Mouse (Mus musculus) A20 (cell line): ENCODE results near the gene Trp73.

Experiments used
- DNase-seq: peaks from one replicate; pipeline ENCODE4 v3.0.0-alpha.2; 2011; ENCODE audit warnings: low read depth, low spot score

Trp73 gene

DNA sequence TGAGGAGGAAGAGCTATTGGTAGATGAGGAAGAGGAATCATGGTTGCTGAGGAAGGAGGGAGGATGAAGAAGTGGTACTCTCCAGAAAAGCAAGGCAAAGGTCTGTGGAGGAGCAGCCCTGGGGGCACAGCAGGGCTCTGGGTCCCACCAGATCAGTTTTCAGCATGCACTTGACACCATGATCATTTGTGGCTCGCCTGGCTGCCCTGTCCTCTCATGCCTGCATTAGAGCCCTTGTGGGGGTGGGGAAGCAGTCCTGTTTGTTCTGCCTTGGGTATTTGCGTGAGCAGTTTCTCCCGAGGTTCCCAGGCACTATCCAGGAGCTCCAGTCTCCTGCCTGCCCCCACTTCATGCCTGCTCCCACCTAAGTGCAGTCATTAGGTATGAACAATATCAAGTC, 102.9 kb downstream of the Trp73 start:
- no peak for DNase-seq

DNA sequence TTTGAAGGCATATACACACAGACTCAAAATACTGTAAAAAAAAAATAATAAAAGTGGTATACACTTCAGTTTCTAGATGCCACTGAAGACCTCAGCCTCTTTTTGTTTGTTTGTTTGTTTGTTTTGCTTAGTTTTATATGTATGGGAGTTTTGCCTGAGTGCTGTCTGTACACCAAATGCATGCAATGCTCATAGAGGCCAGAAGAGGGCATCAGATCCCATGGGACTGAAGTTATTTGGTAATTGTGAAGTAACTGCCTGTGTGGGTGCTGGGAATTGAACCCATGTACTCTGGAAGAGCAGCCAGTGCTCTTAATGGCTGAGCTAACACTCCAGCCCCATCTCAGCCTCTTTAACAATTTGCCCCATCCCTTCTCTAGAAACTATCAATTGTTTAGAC, 111.4 kb downstream of the Trp73 start:
- peak; percentile 45 for DNase-seq

DNA sequence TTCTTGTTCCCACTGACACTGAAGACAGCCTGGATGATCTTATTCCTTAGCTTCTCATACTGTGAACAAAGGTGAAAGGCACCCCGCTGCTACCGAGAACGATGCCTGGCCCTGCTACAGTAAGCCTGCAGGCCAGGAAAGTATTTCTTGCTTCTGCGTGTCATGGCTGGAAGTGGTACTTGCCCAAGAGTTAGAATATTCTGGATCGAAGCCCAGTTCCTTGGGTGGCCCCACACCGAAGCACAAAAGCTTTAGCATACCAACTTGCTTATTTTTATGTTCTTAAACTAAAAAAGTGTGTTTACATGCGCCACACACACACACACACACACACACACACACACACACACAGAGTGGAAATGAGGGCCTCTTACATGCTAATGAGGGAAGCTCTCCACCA, 111.9 kb downstream of the Trp73 start:
- no peak for DNase-seq

DNA sequence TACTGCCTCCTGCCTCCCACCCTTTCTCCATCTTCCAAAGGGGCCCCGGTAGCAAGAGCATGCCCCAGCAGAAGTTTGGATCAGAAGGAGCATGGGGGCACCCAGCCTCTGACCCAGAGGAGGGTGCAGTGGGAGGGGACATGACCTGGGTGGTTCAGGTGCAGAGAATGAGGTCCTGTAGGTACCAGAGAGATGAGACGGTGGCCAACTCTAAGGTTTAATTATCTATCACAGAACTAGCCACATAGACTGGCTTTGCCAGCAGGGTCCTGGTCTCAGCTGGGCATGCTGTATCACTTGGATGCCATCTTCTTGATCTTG, 113.6 kb downstream of the Trp73 start:
- no peak for DNase-seq

DNA sequence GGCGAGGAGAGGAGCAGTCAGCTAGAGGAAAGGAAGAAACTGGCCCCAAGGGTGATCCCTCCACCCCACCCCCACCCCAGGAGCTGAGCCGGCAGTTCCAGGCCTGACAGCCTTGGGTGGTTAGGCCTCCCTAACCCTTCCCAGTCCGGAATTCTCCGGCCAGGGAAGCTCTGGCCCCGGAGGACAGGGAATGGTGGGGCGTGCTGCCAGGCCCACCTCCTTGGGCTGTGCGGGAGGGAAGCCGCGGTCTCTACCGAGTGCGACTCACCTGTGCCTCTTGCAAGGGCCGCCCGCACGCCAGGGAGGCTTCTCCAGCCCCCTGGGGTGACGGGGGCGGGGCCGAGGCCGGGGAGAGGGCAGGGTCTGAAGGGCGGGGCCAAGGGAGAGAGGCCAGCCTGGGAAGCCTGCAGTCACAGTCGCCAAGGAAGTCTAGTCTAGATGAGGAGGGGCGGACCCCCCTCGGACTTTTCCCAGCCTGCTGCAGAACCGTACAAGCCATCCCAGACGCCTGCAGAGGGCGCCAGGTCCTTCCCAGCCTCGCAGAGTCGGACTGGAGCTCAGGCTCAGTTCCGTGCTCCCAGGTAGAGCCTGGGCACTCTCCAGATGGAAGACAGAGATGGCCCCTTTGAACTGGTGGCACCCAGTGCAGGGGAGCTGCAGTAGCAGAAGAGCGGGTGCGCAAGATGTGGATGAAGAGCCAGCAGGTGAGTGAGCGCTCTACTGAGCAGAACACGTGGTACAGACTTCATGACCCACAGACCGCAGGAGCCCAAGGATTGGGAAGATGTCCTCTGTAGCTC, 114.2 kb downstream of the Trp73 start, which contains the start of gene Smim1:
Gene Smim1 (minus strand): TSS at position 590 of the 800 bp plus-strand sequence.
- no peak for DNase-seq

DNA sequence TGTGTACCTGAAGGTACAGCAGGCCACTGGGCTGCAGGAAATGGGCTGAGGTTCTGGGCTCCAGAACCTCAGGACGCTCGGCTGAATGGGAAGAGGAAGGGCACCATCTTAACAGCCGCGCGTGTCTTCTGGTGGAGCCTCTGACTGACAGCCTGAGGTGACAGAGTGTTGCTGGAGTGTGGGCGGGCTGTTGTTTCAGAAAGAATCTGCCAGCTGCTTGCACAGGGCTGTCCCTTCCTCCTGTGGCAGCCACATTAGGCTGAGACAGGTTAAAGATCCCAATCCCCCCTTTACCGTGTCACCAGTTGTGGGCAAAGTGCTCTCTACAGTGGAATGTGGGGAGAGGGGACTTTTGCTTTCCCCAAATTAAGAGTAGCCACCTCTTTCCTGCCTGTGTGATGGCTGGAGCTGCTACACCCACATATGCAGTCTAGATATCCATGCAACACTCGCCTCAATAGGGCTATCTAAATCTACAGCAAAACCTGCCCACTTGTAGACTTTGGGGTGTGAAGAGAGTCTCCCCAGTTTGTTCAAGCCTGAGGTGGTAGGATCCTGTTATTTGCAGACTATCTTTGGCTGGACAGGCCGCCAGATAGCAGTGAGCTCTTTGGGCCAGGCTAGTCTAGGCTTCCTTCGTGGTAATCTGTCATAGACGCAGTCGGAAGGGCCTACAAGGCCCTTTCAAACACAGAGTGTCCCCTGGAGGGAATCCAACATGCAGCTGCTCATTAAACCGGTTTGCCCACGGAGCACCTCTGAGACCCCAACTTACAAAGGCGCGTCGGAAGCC, 115.1 kb downstream of the Trp73 start:
- DNase-seq = no peak

DNA sequence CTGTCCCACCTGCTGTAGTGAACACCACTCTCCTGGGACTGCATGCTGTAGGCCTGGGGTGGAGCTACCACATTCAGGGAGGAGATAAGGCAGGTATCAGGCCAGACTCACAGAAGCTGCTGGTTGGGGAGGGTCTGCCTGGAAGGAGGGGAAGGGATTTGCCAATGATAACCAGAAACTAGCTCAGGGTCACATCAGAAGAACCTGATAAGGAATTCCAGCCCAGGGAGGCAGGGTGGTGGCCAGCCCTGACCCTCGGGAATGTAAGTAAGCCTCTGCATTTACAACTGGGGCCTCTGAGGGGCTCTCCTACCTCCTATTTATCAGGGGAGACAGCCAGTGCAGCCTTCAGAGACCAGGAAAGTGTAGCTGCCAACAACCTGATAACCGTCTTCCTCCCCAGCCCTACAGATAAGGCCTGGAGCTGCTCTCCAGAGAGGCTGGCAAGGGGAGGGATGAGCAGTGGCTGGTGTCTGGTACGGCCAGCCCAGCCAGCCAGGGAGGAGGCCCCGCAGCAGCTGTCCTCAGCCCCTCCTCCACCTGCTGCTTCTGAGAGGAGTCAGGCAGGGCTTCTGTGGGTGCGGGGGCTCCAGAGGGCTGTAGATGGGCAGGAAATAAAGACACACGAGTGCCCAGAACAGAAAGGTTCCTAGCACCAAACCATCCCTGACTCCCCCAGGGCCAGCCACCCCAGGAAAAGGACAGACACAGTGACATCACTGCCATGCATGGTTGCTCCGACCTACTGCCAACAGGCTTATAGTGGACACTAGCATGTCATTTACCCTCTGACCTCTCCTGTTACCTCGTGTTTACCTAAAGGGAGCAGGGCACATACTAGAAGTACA, 116.0 kb downstream of the Trp73 start:
- DNase-seq = no peak

DNA sequence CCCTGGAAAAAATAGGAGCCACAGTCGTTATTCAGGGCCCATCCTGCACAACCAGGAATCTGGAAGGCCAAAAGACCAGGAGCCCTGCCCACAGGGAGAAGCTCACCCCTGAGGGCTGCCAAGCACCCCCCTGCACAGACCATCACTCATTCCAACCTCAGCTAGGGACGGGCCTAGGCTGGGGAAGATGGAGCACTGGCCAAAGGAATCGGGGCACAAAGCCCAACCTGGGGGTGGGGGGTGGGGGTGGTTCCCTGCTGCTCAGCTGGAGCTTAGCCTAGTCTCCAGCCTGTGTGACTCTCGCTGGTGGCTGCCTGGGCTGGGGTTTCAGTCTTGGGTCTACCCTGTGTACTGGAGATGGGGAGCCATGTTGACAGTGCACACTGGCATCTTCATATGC, 117.2 kb downstream of the Trp73 start:
- DNase-seq = no peak

DNA sequence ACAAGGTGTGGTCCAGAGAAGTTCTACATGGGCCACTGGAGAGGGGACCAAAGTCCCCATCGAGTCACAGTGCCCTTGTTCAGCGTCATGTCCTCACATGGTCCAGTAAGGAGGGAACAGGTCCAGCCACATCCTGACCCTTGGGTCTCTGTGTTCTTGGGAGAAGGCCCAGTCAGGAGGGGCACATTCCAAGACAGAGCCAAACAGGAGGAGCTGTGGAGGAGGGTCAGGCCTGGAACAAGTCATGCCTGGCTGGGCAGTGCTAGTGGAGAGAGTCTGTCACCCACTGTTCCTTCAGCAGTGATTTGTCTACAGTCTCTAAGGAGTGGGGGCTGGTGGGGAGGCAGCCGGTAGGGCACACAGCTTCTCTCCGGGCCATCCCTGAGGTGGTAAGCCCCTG, 117.6 kb downstream of the Trp73 start:
- DNase-seq = no peak

DNA sequence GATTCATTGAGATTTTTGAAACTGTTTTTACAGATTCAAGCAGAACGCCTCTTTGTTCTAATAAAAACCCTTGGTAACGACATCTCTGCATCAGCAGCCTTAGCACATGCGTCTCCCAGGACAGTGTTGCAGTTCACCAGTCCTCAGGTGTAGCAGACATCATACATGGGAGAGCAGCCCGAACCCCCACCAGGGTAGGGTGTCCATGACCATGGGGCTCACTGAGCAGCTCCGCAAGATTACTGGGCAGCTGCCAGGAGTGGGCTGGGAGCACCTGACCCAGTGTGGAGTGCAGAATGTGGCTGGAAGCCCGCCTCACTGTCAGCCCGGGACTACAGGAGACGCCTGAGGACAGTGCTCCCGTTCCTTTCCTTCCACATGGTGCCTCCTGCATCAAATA, 118.6 kb downstream of the Trp73 start:
- DNase-seq = no peak

DNA sequence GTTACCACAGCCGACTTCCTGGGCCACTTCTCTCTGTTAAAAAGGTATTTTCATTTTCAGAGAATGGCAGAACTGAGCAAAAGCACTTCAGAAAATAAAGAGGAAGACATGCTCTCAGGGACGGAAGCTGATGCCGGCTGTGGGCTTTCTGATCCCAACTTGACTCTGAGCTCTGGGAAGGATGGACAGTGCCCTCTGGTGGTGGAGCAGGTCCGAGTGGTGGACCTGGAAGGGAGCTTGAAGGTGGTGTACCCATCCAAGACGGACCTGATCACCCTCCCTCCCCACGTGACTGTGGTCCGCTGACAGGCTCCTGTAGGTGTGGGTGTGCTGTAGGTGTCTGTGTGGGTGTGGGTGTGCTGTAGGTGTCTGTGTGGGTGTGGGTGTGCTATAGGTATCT, 120.4 kb downstream of the Trp73 start:
- DNase-seq = peak; percentile 22

DNA sequence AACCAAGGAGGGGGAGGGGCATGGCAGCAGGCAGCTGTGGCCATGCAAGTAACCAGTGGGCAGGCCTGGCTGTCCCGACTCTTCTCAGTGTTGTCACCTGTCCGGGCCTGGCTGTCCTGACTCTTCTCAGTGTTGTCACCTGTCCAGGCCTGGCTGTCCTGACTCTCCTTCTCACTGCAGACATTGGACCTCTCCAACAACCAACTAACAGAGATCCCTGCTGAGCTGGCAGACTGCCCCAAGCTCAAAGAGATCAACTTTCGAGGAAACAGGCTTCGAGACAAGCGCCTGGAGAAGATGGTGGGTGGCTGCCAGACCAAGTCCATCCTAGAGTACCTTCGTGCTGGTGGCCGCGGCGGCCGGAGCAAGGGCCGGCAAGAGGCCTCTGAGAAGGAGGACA, 124.5 kb downstream of the Trp73 start:
- DNase-seq = no peak

DNA sequence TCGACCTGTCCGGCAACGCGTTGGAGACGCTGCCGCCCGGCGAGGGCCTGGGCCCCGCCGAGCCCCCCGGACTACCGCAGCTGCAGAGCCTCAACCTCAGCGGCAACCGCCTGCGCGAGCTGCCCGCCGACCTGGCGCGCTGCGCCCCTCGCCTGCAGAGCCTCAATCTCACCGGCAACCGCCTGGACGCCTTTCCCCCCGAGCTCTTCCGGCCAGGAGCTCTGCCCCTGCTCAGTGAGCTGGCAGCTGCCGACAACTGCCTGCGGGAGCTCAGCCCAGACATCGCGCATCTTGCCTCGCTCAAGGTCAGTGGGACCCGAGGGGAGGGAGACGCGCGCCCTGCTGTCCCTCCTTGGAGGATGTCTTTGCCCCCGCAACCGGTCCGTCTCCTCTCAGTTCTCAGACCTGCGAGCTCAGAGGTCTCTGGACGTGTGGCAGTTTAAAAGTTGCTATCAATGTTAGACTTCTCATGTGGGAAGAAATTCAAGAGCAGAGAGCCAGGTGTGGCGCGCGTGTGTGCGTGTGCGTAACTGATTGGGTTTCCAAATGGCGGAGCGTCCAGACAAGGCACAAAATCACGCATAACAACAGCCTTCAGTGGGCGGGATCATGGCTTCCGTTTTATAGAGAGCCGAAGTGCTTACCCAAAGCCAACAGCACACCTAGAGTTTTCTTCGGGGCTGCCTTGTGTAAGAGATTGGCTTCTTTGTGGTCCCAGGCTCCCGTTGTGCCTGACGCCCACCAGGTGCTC, 127.7 kb downstream of the Trp73 start:
- peak; percentile 50 for DNase-seq

DNA sequence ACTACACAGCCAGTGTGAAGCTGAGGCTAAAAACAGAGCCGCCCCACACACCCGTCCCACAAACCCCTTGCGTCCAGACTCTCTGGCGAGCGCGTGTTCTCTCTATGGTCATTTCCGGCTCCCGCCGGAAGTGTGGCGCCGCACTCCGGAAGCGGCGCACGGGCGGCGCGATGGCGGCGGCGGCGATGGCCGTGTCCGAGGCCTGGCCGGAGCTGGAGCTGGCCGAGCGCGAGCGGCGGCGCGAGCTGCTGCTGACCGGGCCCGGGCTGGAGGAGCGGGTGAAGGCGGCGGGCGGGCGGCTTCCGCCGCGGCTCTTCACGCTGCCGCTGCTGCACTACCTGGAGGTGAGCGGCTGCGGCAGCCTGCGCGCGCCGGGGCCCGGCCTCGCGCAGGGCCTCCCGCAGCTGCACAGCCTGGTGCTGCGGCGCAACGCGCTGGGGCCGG, 128.3 kb downstream of the Trp73 start, which contains the start of gene Lrrc47:
Gene Lrrc47 (plus strand): TSS at position 86 of the 444 bp plus-strand sequence.
- peak; percentile 88 for DNase-seq

DNA sequence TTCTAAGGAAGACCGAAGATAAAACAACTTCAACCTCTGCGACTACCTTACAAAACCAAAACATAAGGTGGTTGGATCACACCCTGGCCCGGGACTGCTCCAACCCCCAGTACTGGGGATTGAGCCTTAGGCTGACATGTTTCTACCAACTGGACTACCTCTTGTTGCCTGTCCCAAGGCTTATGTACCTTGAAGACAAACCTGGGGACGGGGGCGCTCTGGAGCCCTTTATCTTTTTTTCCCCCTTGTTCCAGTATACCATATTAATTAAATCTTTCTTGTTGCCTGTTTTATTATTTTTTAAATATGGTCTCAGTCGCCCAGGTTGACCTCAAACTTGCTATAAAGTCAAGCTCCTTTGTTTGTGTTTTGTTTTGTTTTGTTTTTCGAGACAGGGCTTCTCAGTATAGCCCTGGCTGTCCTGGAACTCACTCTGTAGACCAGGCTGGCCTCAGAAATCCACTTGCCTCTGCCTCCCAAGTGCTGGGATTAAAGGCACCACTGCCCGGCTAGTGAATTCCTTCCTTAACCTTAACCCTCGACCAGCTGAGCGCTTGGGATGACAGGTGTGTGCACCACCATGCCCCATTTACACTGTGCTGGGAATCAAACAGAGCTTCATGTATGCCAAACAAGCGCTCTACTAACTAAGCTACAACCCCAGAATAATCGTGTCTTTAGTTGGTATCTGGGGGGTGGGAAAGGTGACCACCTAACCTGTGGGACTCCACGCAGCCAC, 128.9 kb downstream of the Trp73 start:
- peak; percentile 61 for DNase-seq

DNA sequence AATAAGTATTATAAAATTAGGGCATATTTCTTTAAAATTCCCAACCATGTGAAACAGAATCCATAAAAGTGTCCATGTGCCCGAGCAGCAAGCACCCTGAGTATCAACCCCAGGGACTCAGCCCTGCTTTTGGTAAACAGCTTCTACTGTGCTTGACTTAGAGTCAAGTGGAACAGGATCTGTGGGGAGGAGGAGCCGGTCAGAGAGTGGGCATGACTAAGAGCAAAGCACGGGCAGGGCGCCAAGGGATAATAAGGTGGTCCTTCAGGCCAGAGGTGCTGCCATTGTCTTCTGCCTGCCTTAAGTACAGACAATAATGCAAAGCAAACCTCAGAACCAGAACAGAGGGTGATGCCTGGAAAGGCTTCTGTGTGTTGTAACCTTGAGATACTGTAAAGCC, 132.2 kb downstream of the Trp73 start:
- no peak for DNase-seq

DNA sequence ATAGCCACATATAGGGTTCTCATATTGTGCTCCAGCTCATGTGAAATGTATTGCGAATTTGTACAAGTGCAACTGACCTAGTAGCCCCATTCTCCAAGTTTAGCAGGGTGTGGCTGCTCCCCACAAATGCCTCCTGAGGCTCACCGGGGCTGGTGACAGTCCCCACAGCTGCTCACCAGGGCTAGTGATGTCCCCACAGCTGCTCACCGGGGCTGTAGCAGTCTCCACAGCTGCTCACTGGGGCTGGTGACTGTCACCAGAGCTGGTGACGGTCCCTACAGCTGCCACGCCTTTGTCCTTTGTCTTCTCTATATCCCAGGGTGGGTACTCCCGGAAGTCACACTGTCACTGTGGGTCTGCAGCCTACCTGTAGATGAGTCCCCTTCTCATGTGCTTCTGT, 133.7 kb downstream of the Trp73 start:
- no peak for DNase-seq
